Mouse (Mus musculus) thymus, postnatal 14 days (tissue): ENCODE measurements around the gene Il12rb1.

ENCODE experiments used
- DNase-seq: peaks from one replicate; pipeline ENCODE4 v3.0.0; 2021

Gene Il12rb1

DNA sequence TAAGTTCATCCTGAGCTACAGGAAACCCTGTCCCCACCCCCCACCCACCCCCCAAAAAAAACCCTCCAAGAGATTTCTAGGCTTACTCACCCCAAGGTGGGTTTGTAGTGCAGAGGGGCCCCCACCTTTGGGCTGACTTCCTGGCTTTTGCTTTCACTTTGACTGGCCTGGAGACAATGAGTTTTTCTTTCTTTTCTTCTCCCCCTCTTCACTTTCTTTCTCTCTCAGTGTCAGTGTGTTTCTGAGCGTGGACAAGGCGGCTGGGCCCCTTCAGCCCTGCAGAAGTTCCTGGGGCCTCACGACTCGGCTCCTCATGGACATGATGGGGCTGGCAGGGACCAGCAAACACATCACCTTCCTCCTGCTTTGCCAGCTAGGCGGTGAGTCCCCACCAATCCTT is at the start of gene Il12rb1:
Gene Il12rb1 (plus strand): TSS at position 211 of the 400 bp plus-strand sequence.
- peak; percentile 68 for DNase-seq

GRCm38 (mm10) chr8:70758616-70759561 is 49.4 kb upstream of the Il12rb1 start:
- peak; percentile 7 for DNase-seq

DNA sequence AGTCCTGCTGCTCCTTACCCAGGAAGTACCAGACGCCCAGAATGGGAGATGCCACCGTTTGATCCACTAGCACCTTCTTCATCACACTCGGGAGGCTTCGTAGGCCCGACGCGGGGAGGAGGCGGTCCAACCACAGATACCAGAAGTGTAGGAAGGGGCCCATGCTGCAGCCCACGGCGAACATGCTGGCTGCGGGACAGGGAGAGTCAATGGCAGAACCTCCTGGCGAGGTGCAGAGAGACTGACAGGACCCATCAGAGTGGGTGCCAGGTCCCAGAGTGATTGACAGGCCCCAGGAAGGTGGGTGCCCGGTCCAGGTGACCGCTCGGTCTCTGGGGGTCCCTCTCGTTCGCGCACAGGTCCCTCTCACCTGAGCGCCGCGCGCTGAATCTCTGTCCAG is 47.9 kb upstream of the Il12rb1 start:
- DNase-seq, result peak; percentile 54

DNA sequence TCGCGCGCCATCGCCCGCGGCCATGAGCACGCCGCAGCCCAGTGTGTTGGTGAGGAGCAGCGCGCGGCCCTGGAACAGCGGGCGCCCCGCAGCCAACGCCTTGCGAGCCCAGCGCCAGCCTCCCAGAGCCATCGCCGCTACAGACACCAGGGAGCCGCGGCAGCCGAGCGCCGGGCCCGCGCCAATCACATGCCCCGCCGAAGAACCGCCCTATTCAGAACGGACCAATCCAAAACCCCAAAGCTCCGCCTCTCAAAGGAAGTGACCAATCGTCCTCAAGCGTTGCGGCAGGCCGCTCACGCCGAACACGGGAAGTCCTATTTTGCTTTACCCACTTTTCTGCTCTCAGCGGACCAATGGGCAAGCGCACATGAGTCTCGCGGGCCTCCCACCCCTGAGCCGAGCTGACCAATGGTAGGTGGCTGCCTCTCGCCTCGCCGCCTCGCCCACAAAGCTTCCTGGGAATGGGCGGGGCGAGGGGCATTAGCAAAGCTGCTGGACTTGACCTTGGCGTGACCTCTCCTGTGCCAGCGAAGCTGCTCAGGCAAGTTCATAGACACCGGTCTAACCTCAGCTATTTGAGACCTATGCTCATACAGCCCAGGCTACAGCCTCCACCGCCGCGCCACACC is 47.4 kb upstream of the Il12rb1 start, which contains the start of gene Mpv17l2:
Gene Mpv17l2 (minus strand): TSS at position 172 of the 632 bp plus-strand sequence.
- peak; percentile 95 for DNase-seq

- DNase-seq, result no peak
These were observed 46.1 kb upstream of the Il12rb1 start for GRCm38 (mm10) chr8:70762118-70762517.

GRCm38 (mm10) chr8:70763354-70763753 is 44.9 kb upstream of the Il12rb1 start:
- peak; percentile 84 for DNase-seq

DNA sequence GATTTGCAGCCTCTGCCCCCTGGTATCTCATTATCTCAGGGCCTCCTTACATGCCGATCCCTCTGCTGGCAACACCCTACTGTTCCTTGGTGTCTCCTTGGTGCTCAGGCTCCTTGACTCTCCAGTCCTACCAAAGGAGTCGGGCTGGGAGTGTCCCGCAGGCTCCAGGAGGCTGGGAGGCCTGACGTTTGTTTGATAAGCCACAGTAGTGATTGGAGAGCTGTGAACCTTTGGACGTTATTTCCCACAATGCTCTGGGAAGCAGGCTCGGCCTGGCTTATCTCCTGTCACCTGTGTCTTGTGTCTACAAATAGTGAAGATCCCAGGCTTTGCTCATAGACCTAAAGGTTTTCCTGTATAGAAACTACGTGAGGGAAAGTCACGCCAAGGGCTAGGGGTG is 44.2 kb upstream of the Il12rb1 start:
- DNase-seq, result no peak

DNA sequence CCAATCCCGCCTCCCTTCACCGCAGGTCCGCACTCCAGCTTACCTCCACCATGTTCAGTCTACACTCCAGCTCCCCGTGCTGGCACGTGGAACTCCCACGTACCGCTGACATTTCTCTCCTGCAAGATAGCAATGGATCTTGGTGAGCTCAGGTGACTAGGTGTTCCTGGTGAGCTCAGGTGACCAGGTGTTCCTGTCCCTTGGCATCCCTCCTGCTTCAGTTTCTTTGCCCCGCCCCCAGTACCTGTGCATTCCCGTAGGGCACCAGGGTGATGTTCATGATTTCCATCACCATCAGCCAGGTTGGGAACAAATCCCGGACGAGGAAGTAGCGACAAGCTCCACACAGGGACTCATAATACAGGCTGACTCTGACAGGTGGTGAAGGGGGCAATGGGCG is 43.6 kb upstream of the Il12rb1 start:
- DNase-seq, result no peak

GRCm38 (mm10) chr8:70765329-70765728 is 42.9 kb upstream of the Il12rb1 start:
- DNase-seq, result no peak

- peak; percentile 80 for DNase-seq
These were observed 42.2 kb upstream of the Il12rb1 start for GRCm38 (mm10) chr8:70765838-70766570.

- DNase-seq, result no peak
These were observed 41.4 kb upstream of the Il12rb1 start for GRCm38 (mm10) chr8:70766571-70767440.

DNA sequence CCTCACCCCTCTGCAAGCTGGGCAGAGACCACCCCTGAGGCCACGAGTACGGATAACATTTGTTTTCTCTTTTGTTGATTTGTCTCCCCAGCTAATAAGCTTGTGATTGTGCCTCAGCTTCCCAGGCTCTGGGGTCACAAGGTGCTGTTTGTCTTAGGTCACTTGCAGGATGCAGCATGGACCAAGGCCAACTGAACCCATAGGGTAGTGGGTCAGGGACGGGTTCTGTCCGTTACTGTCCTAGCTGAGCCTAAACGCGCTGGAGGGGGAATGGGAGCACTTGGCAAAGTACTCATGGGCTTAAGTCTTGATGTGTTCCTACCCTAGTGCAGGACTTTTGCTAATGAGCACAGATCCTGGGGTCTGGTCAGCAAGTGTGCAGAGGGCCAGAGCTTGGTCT is 40.7 kb upstream of the Il12rb1 start:
- DNase-seq, result no peak

DNA sequence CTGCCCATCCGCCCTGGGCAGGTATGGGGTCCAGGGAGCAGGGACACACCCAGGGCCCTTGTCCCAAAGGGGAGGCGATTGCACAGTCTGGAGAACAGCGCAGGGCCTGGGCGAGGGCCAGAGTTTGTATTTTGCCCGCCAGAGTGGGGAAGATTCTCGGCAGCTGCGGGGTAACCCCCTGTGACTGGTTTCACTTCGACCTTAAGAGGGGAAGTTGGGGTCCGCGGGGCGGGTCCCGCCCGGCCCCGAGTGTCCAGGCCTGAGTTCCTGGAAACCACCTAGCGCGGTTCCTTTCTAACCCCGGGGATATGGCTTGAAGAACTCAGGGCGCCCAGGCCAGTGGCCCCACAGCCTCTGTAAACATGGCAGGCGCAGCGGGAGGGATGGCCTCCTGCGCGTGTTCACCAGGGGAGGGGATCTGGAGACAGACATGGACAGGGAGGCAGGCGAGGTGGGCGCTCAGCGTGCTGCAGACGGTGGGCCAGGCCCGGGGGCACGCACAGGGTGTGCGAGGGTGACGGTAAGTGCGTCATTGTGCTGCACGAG is 39.9 kb upstream of the Il12rb1 start:
- DNase-seq, result no peak

- DNase-seq, result no peak
These were observed 39.3 kb upstream of the Il12rb1 start for GRCm38 (mm10) chr8:70768956-70769355.

GRCm38 (mm10) chr8:70769359-70769758 is 38.9 kb upstream of the Il12rb1 start:
- peak; percentile 99 for DNase-seq

DNA sequence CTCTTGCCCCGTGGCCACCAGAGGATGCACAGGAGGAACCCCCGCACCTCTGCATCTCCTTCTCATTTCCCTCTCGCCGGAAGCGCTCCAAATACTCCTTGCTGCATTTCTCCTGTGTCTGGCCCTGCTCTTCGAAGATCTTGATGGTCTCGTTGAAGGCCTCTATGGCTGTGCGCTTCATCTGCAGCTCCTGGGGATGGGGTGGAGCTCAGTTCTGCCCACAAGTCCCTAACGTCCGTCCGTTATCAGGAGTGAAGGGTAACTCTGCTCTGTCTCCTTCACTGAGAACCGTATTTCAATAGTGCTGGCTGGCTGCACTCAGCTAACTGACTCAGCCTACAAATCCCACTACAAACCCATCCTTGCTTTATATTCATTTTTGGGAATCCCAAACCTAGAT is 38.4 kb upstream of the Il12rb1 start:
- no peak for DNase-seq

- no peak for DNase-seq
These were observed 37.5 kb upstream of the Il12rb1 start for GRCm38 (mm10) chr8:70770748-70771147.

DNA sequence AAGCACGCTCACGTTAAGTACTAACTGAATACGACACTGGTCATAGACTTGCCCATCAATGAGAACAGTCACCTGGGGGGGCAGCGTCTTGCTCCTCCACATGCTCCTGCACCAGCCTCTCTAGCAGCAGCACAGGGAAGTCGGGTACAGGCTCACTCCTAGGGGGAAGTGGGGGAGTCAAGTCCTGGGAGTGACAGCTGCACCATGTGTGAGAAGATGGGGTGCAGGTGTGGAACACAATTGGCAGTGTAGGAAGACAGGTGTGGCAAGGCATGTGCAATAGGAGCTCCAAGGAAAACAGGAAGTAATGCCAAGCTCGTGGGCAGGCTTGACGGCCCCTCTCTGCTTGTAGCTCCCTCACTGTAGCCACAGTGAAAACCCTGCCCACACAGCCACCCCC is 37.0 kb upstream of the Il12rb1 start:
- no peak for DNase-seq

GRCm38 (mm10) chr8:70772075-70772474 is 36.2 kb upstream of the Il12rb1 start:
- DNase-seq, result no peak

DNA sequence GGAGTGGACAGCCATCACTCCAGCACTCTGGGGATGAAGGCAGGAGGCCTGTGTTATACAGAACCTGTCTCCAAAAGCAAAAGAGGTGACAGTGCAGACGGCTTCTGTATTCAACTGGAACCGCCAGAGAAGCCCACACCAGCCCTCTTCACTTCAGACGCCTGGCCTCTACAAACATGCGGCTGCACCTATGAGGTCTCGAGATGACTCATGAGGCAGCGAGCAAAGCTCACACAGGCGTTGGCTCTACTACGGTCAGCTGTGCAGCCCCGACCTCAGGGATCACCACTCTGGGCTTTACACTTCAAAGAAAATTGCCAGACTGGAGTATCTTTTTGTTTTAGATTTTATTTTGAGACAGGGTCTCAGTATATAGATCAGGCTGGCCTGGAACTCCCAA is 35.4 kb upstream of the Il12rb1 start:
- DNase-seq, result no peak

DNA sequence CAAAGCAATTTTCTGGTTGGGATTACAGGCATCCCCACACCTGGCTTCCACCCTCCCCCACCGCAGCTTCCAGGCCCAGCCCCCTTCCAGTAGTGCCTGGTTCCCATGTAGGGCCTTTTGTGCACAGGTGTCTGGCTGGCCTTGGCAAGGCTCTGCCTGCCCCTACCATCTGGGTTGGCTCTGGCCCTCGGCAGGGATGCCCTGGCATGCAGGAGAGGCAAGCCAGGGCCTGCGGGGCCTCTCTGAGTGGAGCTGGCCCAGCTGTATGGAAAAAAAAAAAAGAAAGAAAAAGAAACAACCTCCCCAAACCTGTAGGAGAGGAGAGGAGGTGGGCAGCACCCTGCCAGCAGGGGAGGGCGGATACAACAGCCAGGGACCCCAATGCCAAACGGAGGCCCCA is 34.8 kb upstream of the Il12rb1 start:
- no peak for DNase-seq

GRCm38 (mm10) chr8:70773833-70774232 is 34.4 kb upstream of the Il12rb1 start:
- DNase-seq, result no peak
